Mouse (Mus musculus): Measurements from ENCODE around the gene Mical1.
"Not testable (repeated sequence)": the region's sequence is repeated elsewhere in the genome, so short reads cannot be mapped to it uniquely, and the experiment has no call there.

The Mical1 gene

GRCm38 (mm10) chr10:41477278-41478181 lies 1.4 kb downstream of the Mical1 start:
- no peak for DNase-seq (ENCODE audit: low read depth, low spot score)

DNA sequence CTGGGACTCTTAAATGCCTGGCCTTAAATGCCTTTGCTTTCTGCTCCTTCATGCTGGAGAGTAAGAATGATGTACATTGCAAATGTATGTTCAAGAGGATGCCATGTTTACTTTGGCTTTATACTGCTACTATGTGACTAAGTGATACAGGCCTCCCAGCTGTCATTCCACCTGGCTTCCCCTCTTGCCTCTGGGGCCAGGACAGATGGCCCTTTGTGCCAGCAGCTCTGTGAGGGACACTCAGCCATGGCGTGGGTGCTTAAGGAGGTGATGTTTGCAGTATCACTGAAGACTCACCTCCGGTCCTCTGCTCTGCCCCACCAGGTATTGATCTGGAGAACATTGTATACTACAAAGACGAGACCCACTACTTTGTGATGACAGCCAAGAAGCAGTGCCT lies 3.8 kb downstream of the Mical1 start:
- no peak for DNase-seq (ENCODE audit: low read depth, low spot score)

DNA sequence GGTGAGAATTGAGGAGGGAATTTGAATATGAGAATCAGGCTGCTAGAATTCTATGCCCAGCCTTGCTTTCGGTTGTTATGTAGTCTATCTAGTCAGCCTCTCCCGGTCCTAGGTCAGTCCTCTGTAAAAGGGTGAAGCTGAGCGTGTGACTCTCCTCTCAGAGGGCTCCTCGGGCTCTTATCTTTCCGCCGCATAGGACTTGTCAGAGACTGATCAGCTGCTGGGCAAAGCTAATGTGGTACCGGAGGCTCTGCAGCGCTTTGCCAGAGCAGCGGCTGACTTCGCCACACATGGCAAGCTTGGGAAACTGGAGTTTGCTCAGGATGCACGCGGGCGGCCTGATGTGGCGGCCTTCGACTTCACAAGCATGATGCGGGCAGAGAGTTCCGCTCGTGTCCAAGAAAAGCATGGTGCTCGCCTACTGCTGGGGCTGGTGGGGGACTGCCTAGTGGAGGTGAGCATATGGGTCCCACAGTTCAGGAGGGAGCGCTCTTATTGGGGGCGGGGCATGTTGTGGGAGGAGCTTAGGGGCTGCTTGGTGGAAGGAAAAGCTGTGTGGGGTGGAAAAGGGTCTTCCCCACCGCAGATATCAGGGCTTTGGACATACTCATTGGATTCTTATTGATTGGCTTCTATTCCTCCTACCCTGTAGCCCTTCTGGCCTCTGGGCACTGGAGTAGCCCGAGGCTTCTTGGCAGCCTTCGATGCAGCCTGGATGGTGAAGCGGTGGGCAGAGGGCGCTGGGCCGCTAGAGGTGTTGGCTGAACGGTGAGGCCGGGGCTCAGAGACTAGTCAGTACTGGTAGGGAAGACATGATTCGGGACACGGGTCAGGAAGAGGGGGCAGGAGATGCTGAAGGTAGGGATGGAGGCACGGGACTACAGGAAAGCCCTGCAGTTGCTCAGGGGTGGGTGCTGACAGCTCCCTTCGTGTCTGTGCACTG lies 5.1 kb downstream of the Mical1 start:
- no peak for DNase-seq (ENCODE audit: low read depth, low spot score)

DNA sequence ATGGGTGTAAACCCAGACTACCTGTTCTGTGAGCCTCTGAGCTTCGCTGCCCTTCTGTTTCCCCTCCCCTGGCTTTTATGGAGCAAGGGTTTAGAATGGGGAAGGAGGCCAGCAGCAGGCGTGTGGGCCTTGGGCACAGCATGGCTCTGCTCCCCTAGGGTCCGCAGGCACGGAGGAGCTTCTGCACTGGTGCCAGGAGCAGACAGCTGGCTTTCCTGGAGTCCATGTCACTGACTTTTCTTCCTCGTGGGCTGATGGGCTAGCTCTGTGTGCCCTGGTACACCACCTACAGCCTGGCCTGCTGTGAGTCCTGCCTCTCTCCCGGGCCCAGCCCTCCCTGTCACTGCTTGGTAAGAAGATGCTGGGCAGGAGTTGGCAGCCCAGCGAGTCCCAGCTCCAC lies 6.3 kb downstream of the Mical1 start:
- DNase-seq (ENCODE audit: low read depth, low spot score), result no peak

- no peak for DNase-seq (ENCODE audit: low read depth, low spot score)
Measured at GRCm38 (mm10) chr10:41485778-41486177, 9.7 kb downstream of the Mical1 start.

- DNase-seq (ENCODE audit: low read depth, low spot score), result no peak
Measured at GRCm38 (mm10) chr10:41486506-41487170, 10.5 kb downstream of the Mical1 start.

- no peak for DNase-seq (ENCODE audit: low read depth, low spot score)
Measured at GRCm38 (mm10) chr10:41488877-41489276, 12.8 kb downstream of the Mical1 start.

GRCm38 (mm10) chr10:41489294-41489693 lies 13.2 kb downstream of the Mical1 start:
- no peak for DNase-seq (ENCODE audit: low read depth, low spot score)

GRCm38 (mm10) chr10:41489708-41490517 lies 13.8 kb downstream of the Mical1 start, which contains the start of the genes Smpd2 and Ppil6:
Gene Smpd2, minus strand, starts transcription at chr10:41490369.
Gene Ppil6, plus strand, starts transcription at chr10:41490439.
- DNase-seq (ENCODE audit: low read depth, low spot score), result peak; percentile 71

- no peak for DNase-seq (ENCODE audit: low read depth, low spot score)
Measured at GRCm38 (mm10) chr10:41490518-41490873, 14.4 kb downstream of the Mical1 start.

- no peak for DNase-seq (ENCODE audit: low read depth, low spot score)
Measured at GRCm38 (mm10) chr10:41491111-41491510, 15.0 kb downstream of the Mical1 start.

- no peak for DNase-seq (ENCODE audit: low read depth, low spot score)
Measured at GRCm38 (mm10) chr10:41500941-41501340, 24.8 kb downstream of the Mical1 start.

- DNase-seq (ENCODE audit: low read depth, low spot score), result no peak
Measured at GRCm38 (mm10) chr10:41504996-41505395, 28.9 kb downstream of the Mical1 start.

- not testable (repeated sequence) for DNase-seq (ENCODE audit: low read depth, low spot score)
Measured at GRCm38 (mm10) chr10:41505446-41505845, 29.3 kb downstream of the Mical1 start.

- no peak for DNase-seq (ENCODE audit: low read depth, low spot score)
Measured at GRCm38 (mm10) chr10:41509160-41509559, 33.0 kb downstream of the Mical1 start.

DNA sequence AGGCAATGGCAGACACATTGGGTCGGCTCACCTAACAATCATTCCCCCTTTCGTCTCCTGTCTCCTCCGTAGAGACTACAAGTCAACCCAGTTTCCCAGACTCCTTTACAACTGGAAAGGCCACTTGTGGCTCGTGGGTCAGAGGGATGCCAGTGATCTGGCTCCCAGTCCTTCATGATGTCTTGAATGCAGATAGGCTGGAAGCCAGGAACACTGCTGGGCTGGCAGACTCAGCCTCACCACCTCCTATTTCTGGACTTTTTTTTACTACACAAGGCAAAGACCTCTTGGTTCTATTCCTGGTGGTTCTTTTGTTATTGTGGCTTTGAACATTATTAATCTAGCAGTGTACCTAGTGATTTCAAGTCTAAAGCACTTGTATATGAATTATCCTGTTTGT lies 38.2 kb downstream of the Mical1 start:
- no peak for DNase-seq (ENCODE audit: low read depth, low spot score)

- DNase-seq (ENCODE audit: low read depth, low spot score), result no peak
Measured at GRCm38 (mm10) chr10:41514921-41515320, 38.8 kb downstream of the Mical1 start.

- DNase-seq (ENCODE audit: low read depth, low spot score), result peak; percentile 60
Measured at GRCm38 (mm10) chr10:41518508-41518980, 42.4 kb downstream of the Mical1 start.

GRCm38 (mm10) chr10:41518981-41519618 lies 43.0 kb downstream of the Mical1 start, which contains the start of gene Cd164:
Gene Cd164, plus strand, starts transcription at chr10:41519414.
- peak; percentile 87 for DNase-seq (ENCODE audit: low read depth, low spot score)

Measured in c-Kit-negative CD71-positive TER-119-positive erythroid progenitor cells, embryonic 14.5 days (primary cell).